Mouse (Mus musculus): ENCODE measurements around the gene Arid3b.

DNA sequence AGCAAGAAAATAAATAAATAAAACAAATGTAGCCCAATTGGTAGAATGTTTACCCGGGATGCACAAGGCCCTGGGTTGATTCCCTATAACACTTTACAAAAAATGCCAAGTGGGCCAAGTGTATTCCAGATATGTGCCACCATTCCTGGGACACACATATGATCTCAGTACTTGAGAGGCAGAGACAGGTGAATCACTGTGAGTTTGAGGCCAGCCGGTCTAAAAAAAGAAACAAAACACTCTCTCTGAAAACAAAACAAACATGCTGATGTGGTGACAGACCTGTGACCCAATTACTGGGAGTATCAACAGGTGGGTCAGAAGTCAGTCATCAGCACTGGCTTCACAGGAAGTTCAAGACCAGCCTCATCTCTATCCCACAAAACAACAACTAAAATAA lies 19.9 kb upstream of the Arid3b start:
- no peak for TF ChIP-seq CTCF (IDR thresholded peaks at IDR 0.05; ENCODE audit: low read depth, low read length)
- TF ChIP-seq POLR2A (IDR thresholded peaks at IDR 0.05; ENCODE audit: insufficient read depth, low read length) = no peak

All from ES-Bruce4 (cell line).